Mouse (Mus musculus) embryonic facial prominence, embryonic 14.5 days (tissue): Measurements from ENCODE around the gene Arhgap10. TPM values are rescaled to one million over a fixed set of nuclear protein-coding genes. Genes with fewer than 3 reads are reported as not detected.

Source experiments
- ATAC-seq: fragments of 200-750 bp; cut with Nextera tagmentation; 2 replicates; pipeline ENCODE4 v1.8.0; 2017; ENCODE audit warnings: low read depth, moderate number of reproducible peaks, moderate TSS enrichment
- DNase-seq: peaks from one replicate; pipeline ENCODE4 v3.0.0-alpha.2; 2015; ENCODE audit warnings: low spot score
- H3K27ac ChIP-seq: fragments of 300-500 bp; sonication (generic); replicated peaks from 2 replicates; pipeline ENCODE4 v1.5.1; 2014; ENCODE audit warnings: low read depth, mild to moderate bottlenecking, low read length, moderate library complexity
- H3K27me3 ChIP-seq: fragments of 300-500 bp; sonication (generic); replicated peaks from 2 replicates; pipeline ENCODE4 v1.6.1; 2014; ENCODE audit warnings: low read length; ENCODE audit not compliant: control insufficient read depth, insufficient read depth
- H3K36me3 ChIP-seq: fragments of 300-500 bp; sonication (generic); 2 replicates; pipeline ENCODE4 v1.6.1; 2014; ENCODE audit warnings: low read length, mixed read lengths; ENCODE audit not compliant: control insufficient read depth, insufficient read depth
- H3K4me1 ChIP-seq: fragments of 300-500 bp; sonication (generic); 2 replicates; pipeline ENCODE4 v1.6.1; 2014; ENCODE audit warnings: antibody characterized with exemption, low read length; ENCODE audit not compliant: control insufficient read depth, insufficient read depth
- H3K4me2 ChIP-seq: fragments of 300-500 bp; sonication (generic); 2 replicates; pipeline ENCODE4 v1.6.1; 2014; ENCODE audit warnings: low read depth, mild to moderate bottlenecking, low read length, moderate library complexity, mixed read lengths
- H3K4me3 ChIP-seq: fragments of 300-500 bp; sonication (generic); 2 replicates; pipeline ENCODE4 v1.5.1; 2014; ENCODE audit warnings: low read depth, mild to moderate bottlenecking, low read length
- H3K9ac ChIP-seq: fragments of 300-500 bp; sonication (generic); 2 replicates; pipeline ENCODE4 v1.6.1; 2014; ENCODE audit warnings: low read depth, mild to moderate bottlenecking, low read length, moderate library complexity, mixed read lengths
- H3K9me3 ChIP-seq: fragments of 300-500 bp; sonication (generic); 2 replicates; pipeline ENCODE4 v1.6.1; 2016; ENCODE audit warnings: low read length; ENCODE audit not compliant: control insufficient read depth
- WGBS: fragments of 180-500 bp; shearing (Covaris S2); extraction: QIAGEN DNeasy Blood & Tissue Kit; methylation state at CpG from one replicate; pipeline ENCODE4 v1.1.7; 2014; 5-methylcytosine and 5-hydroxymethylcytosine counted together
- polyA plus RNA-seq: library from polyadenylated mRNA; unstranded; fragments of >200 nt; fragmentation: Nextera tagmentation; extraction: Ambion mirVana; gene quantifications from 2 replicates; pipeline ENCODE4 v1.2.1, GENCODE M21; 2014

The Arhgap10 gene
- polyA plus RNA-seq, 1 experiment from 2014 or later, result 25.9 TPM

- ATAC-seq, result no peak
- peaks cover 38% of the 10 kb centered on the region for H3K36me3 ChIP-seq
- H3K27ac ChIP-seq, result no peak overlapping the region
- no peak overlapping the region for H3K4me2 ChIP-seq
- no peak for DNase-seq
- no peaks in the 10 kb centered on the region for H3K27me3 ChIP-seq
- H3K9me3 ChIP-seq, result peaks cover 42% of the 10 kb centered on the region
- no peak overlapping the region for H3K9ac ChIP-seq
- no peaks in the 10 kb centered on the region for H3K4me1 ChIP-seq
- 90% methylated on average over 21 of the region's 21 CpGs for WGBS
- H3K4me3 ChIP-seq, result no peak overlapping the region
These were observed 66.0 kb downstream of the Arhgap10 start for GRCm38 (mm10) chr8:77451466-77452382.

GRCm38 (mm10) chr8:77451052-77451451 is 66.7 kb downstream of the Arhgap10 start:
- no peaks in the 10 kb centered on the region for H3K4me1 ChIP-seq
- H3K36me3 ChIP-seq, result peaks cover 38% of the 10 kb centered on the region
- H3K4me2 ChIP-seq, result no peak overlapping the region
- no peak overlapping the region for H3K9ac ChIP-seq
- H3K9me3 ChIP-seq, result peaks cover 49% of the 10 kb centered on the region
- no peak overlapping the region for H3K27ac ChIP-seq
- WGBS, result 88% methylated on average over 5 of the region's 5 CpGs
- no peak for ATAC-seq
- H3K27me3 ChIP-seq, result no peaks in the 10 kb centered on the region
- H3K4me3 ChIP-seq, result no peak overlapping the region
- no peak for DNase-seq

GRCm38 (mm10) chr8:77446294-77446693 is 71.5 kb downstream of the Arhgap10 start:
- Histone ChIP-seq H3K9me3 (peaks cover 52% of the 10 kb centered on the region), H3K4me3 (no peak overlapping the region), H3K27me3 (no peaks in the 10 kb centered on the region), H3K9ac (no peak overlapping the region), H3K27ac (no peak overlapping the region), H3K36me3 (peaks cover 33% of the 10 kb centered on the region), H3K4me1 (no peaks in the 10 kb centered on the region), H3K4me2 (no peak overlapping the region)
- WGBS, result 91% methylated on average over 12 of the region's 12 CpGs
- ATAC-seq (no peak), DNase-seq (no peak)

- Histone ChIP-seq H3K9me3 (peaks cover 45% of the 10 kb centered on the region), H3K4me3 (no peak overlapping the region), H3K27ac (no peak overlapping the region), H3K36me3 (peaks cover 30% of the 10 kb centered on the region), H3K4me1 (no peaks in the 10 kb centered on the region), H3K27me3 (no peaks in the 10 kb centered on the region), H3K4me2 (no peak overlapping the region), H3K9ac (no peak overlapping the region)
- no peak for DNase-seq
- ATAC-seq, result no peak
- WGBS, result 84% methylated on average over 3 of the region's 3 CpGs
These were observed 72.1 kb downstream of the Arhgap10 start for GRCm38 (mm10) chr8:77445642-77446041.

- H3K27ac ChIP-seq, result no peak overlapping the region
- ATAC-seq, result no peak
These were observed 73.4 kb downstream of the Arhgap10 start for GRCm38 (mm10) chr8:77444166-77444870.

GRCm38 (mm10) chr8:77442452-77442851 is 75.3 kb downstream of the Arhgap10 start:
- Histone ChIP-seq H3K4me3 (no peak overlapping the region), H3K9me3 (peaks cover 19% of the 10 kb centered on the region), H3K27me3 (no peaks in the 10 kb centered on the region), H3K4me2 (no peak overlapping the region), H3K9ac (no peak overlapping the region), H3K36me3 (peaks cover 5% of the 10 kb centered on the region; the same call in 1 of the 2 replicates), H3K27ac (no peak overlapping the region), H3K4me1 (peaks cover 5% of the 10 kb centered on the region; the same call in 1 of the 2 replicates)
- DNase-seq (no peak), ATAC-seq (no peak)
- WGBS, result 79% methylated on average over 7 of the region's 7 CpGs

More at GRCm38 (mm10) chr8:77444166-77444870, 73.4 kb downstream of the Arhgap10 start:
- Histone ChIP-seq H3K9me3 (peaks cover 32% of the 10 kb centered on the region), H3K4me3 (no peak overlapping the region), H3K27me3 (no peaks in the 10 kb centered on the region), H3K4me1 (no peaks in the 10 kb centered on the region), H3K9ac (no peak overlapping the region), H3K4me2 (no peak overlapping the region), H3K36me3 (peaks cover 17% of the 10 kb centered on the region)
- no peak for DNase-seq
- 78% methylated on average over 10 of the region's 10 CpGs for WGBS

- Histone ChIP-seq H3K27ac (no peak overlapping the region), H3K36me3 (no peaks in the 10 kb centered on the region), H3K9ac (no peak overlapping the region), H3K9me3 (peaks cover 4% of the 10 kb centered on the region; the same call in 1 of the 2 replicates), H3K4me1 (peaks cover 5% of the 10 kb centered on the region), H3K27me3 (no peaks in the 10 kb centered on the region), H3K4me2 (no peak overlapping the region), H3K4me3 (no peak overlapping the region)
- ATAC-seq (no peak), DNase-seq (no peak)
- 76% methylated on average over 5 of the region's 9 CpGs for WGBS
These were observed 76.8 kb downstream of the Arhgap10 start for GRCm38 (mm10) chr8:77440913-77441312.

GRCm38 (mm10) chr8:77440324-77440880 is 77.4 kb downstream of the Arhgap10 start:
- ATAC-seq (no peak), DNase-seq (no peak)
- H3K4me1 ChIP-seq, result peaks cover 5% of the 10 kb centered on the region
- no peak overlapping the region for H3K4me3 ChIP-seq
- 83% methylated on average over 6 of the region's 6 CpGs for WGBS
- no peaks in the 10 kb centered on the region for H3K27me3 ChIP-seq
- no peaks in the 10 kb centered on the region for H3K9me3 ChIP-seq
- no peak overlapping the region for H3K9ac ChIP-seq
- H3K36me3 ChIP-seq, result no peaks in the 10 kb centered on the region
- no peak overlapping the region for H3K4me2 ChIP-seq
- no peak overlapping the region for H3K27ac ChIP-seq
